Mouse (Mus musculus) CD8-positive naive resting alpha-beta T cell, adult 2 months (primary cell): ENCODE measurements at regions not wholly inside any gene's neighbourhood (a gene's known extent, or its start where the extent isn't known, plus 50 kb on each side); places are given as distances from the start of the nearest gene placed in this dataset.
A peak's percentile ranks its signal among the peaks of the same experiment; 100 is the strongest.

Source experiments
- DNase-seq, 2 experiments: peaks; one replicate each; pipeline ENCODE4 v3.0.0; 2022; ENCODE audit warnings: low read depth in 2 of 2, low spot score in 2 of 2

GRCm38 (mm10) chr1:164631679-164632078, 164.8 kb upstream of the Dpt start:
- DNase-seq: no peak

- no peak for DNase-seq
These were observed 167.6 kb upstream of the Dpt start for GRCm38 (mm10) chr1:164628840-164629239.

- no peak for DNase-seq
These were observed 164.8 kb upstream of the Atp1b1 start for GRCm38 (mm10) chr1:164622946-164623345.

GRCm38 (mm10) chr1:164622417-164622816, 164.3 kb upstream of the Atp1b1 start:
- no peak for DNase-seq

GRCm38 (mm10) chr1:164620129-164620528, 162.0 kb upstream of the Atp1b1 start:
- DNase-seq: no peak

GRCm38 (mm10) chr1:164617871-164618270, 159.7 kb upstream of the Atp1b1 start:
- DNase-seq: no peak

GRCm38 (mm10) chr1:164607061-164607460, 148.9 kb upstream of the Atp1b1 start:
- DNase-seq: no peak

GRCm38 (mm10) chr1:164606141-164606754, 148.1 kb upstream of the Atp1b1 start:
- DNase-seq: no peak

- DNase-seq: no peak
These were observed 145.3 kb upstream of the Atp1b1 start for GRCm38 (mm10) chr1:164603433-164603832.

- no peak for DNase-seq
These were observed 144.4 kb upstream of the Atp1b1 start for GRCm38 (mm10) chr1:164602568-164602967.

- DNase-seq: no peak
These were observed 132.1 kb upstream of the Atp1b1 start for GRCm38 (mm10) chr1:164590205-164590613.

GRCm38 (mm10) chr1:164586066-164586989, 128.2 kb upstream of the Atp1b1 start:
- DNase-seq: no peak

- DNase-seq: no peak
These were observed 118.8 kb upstream of the Atp1b1 start for GRCm38 (mm10) chr1:164576856-164577489.

- DNase-seq: no peak
These were observed 115.5 kb upstream of the Atp1b1 start for GRCm38 (mm10) chr1:164573639-164574038.

- DNase-seq: no peak
These were observed 114.0 kb upstream of the Atp1b1 start for GRCm38 (mm10) chr1:164572183-164572582.

GRCm38 (mm10) chr1:164571496-164572078, 113.4 kb upstream of the Atp1b1 start:
- peak; percentile 19 to 23 for DNase-seq

- no peak for DNase-seq
These were observed 106.7 kb upstream of the Atp1b1 start for GRCm38 (mm10) chr1:164564847-164565246.

GRCm38 (mm10) chr1:164559546-164560228, 101.5 kb upstream of the Atp1b1 start:
- DNase-seq: no peak

- no peak for DNase-seq
These were observed 94.5 kb upstream of the Atp1b1 start for GRCm38 (mm10) chr1:164552658-164553057.

- no peak for DNase-seq
These were observed 92.9 kb upstream of the Atp1b1 start for GRCm38 (mm10) chr1:164551019-164551418.

GRCm38 (mm10) chr1:164550596-164550995, 92.4 kb upstream of the Atp1b1 start:
- no peak for DNase-seq
